Mouse (Mus musculus) intestine, postnatal 0 days (tissue): ENCODE data around the gene Dmac2. TPM values are rescaled to one million over a fixed set of nuclear protein-coding genes. Genes with fewer than 3 reads are reported as not detected.

ENCODE experiments used
- ATAC-seq: fragments of 200-750 bp; cut with Nextera tagmentation; 2 replicates; pipeline ENCODE4 v1.8.0; 2017; ENCODE audit warnings: mild to moderate bottlenecking, moderate TSS enrichment, moderate library complexity
- H3K27ac ChIP-seq: fragments of 300-500 bp; sonication (generic); 2 replicates; pipeline ENCODE4 v1.5.1; 2014; ENCODE audit warnings: mild to moderate bottlenecking, low read depth, low read length, moderate library complexity
- H3K27me3 ChIP-seq: fragments of 300-500 bp; sonication (generic); replicated peaks from 2 replicates; pipeline ENCODE4 v1.6.1; 2014; ENCODE audit warnings: low read length, mixed read lengths; ENCODE audit not compliant: control insufficient read depth, insufficient read depth
- H3K36me3 ChIP-seq: fragments of 300-500 bp; sonication (generic); 2 replicates; pipeline ENCODE4 v1.6.1; 2014; ENCODE audit warnings: mild to moderate bottlenecking, moderate library complexity; ENCODE audit not compliant: control insufficient read depth, insufficient read depth
- H3K4me1 ChIP-seq: fragments of 300-500 bp; sonication (generic); replicated peaks from 2 replicates; pipeline ENCODE4 v1.6.1; 2014; ENCODE audit warnings: antibody characterized with exemption, low read length, mixed read lengths; ENCODE audit not compliant: control insufficient read depth, insufficient read depth
- H3K4me2 ChIP-seq: fragments of 300-500 bp; sonication (generic); replicated peaks from 2 replicates; pipeline ENCODE4 v1.6.1; 2014; ENCODE audit warnings: low read depth, mild to moderate bottlenecking, moderate library complexity
- H3K4me3 ChIP-seq: fragments of 300-500 bp; sonication (generic); 2 replicates; pipeline ENCODE4 v1.5.1; 2014; ENCODE audit warnings: low read depth, low read length
- H3K9ac ChIP-seq: fragments of 300-500 bp; sonication (generic); 2 replicates; pipeline ENCODE4 v1.6.1; 2014; ENCODE audit warnings: mild to moderate bottlenecking, low read depth, low read length
- H3K9me3 ChIP-seq: fragments of 300-500 bp; sonication (generic); 2 replicates; pipeline ENCODE4 v1.6.1; 2016; ENCODE audit warnings: mixed run types; ENCODE audit not compliant: control insufficient read depth
- CTCF ChIP-seq: sonication (generic); IDR thresholded peaks from 2 replicates; pipeline ENCODE4 v1.5.1; 2016; ENCODE audit warnings: low read depth, mild to moderate bottlenecking, control low read depth, antibody characterized with exemption, moderate library complexity
- WGBS: fragments of 180-500 bp; shearing (Covaris S2); extraction: QIAGEN DNeasy Blood & Tissue Kit; methylation state at CpG from one replicate; pipeline ENCODE4 v1.1.7; 2014; 5-methylcytosine and 5-hydroxymethylcytosine counted together
- polyA plus RNA-seq: library from polyadenylated mRNA; unstranded; fragments of >200 nt; fragmentation: Nextera tagmentation; extraction: Ambion mirVana; gene quantifications from 2 replicates; pipeline ENCODE4 v1.2.1, GENCODE M21; 2015

Dmac2 gene
- polyA plus RNA-seq, 1 experiment from 2014 or later: 29.0 TPM

DNA sequence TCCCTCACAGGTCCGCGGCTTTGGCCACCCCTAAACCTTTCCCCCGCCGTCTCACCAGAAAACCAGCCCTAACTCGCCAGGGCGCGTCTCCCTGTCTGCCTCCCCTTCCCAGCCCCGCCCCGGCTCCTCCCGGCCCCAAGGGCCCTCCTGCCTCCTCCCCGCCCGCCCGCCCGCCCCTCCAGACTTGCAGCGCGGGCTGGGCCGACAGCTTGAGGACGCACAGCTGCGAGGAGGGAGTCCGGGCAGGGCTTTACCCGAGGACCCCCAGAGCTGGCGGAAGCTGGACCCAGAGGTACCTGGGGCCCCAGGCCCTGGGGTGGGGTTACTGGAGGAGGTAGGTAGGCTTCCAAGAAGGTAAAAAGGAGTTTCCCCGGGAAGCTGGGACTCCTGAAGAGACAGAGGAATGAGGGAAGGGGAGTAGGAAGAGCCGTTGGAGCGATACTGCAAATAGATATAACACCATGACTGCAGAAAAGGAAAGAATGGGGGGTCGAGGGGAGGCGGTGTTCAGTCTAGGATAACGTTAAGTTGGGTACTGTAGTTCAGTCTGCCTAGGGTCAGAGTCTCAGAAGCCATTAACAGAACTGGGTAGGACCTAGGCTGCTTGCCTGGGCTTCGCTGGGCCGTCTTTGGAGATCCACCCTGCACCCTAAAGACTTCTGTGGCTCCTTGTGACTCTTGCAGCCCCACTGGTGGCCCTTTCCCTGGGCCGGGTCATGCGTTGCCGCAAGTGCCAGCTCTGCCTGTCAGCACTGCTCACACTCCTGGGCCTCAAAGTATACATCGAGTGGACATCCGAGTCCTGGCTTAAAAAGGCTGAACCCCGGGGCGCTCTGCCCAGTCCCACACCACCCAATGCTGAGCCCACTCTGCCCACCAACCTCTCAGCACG is 8.5 kb downstream of the Dmac2 start:
- no peaks in the 10 kb centered on the region for H3K27me3 ChIP-seq
- peak overlapping the region; percentile 44 for H3K4me3 ChIP-seq
- peak; percentile 70 for ATAC-seq
- H3K36me3 ChIP-seq: peaks cover 49% of the 10 kb centered on the region
- H3K4me2 ChIP-seq: peak overlapping the region; percentile 70
- no peaks in the 10 kb centered on the region for H3K9me3 ChIP-seq
- H3K27ac ChIP-seq: peak overlapping the region; percentile 50; the same call in 1 of the 2 replicates
- WGBS: 19% methylated on average over 37 of the region's 38 CpGs
- peaks cover 7% of the 10 kb centered on the region; the same call in 1 of the 2 replicates for H3K4me1 ChIP-seq
- H3K9ac ChIP-seq: peak overlapping the region; percentile 31
- no peak for TF ChIP-seq CTCF

DNA sequence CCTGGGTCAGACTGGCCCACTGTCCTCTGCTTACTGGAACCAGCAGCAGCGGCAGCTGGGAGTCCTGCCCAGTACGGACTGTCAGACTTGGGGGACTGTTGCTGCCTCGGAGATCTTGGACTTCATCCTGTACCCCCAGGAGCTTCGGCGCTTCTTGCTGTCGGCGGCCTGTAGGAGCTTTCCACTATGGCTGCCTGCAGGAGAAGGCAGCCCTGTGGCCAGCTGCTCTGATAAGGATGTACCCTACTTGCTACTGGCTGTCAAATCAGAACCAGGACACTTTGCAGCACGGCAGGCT is 9.1 kb downstream of the Dmac2 start:
- Histone ChIP-seq H3K27me3 (no peaks in the 10 kb centered on the region), H3K36me3 (peaks cover 50% of the 10 kb centered on the region), H3K4me3 (no peak overlapping the region), H3K4me1 (peaks cover 7% of the 10 kb centered on the region; the same call in 1 of the 2 replicates), H3K4me2 (peak overlapping the region; percentile 70), H3K9me3 (no peaks in the 10 kb centered on the region), H3K27ac (no peak overlapping the region), H3K9ac (no peak overlapping the region)
- 71% methylated on average over 8 of the region's 8 CpGs for WGBS
- no peak for ATAC-seq
- TF ChIP-seq CTCF: no peak

DNA sequence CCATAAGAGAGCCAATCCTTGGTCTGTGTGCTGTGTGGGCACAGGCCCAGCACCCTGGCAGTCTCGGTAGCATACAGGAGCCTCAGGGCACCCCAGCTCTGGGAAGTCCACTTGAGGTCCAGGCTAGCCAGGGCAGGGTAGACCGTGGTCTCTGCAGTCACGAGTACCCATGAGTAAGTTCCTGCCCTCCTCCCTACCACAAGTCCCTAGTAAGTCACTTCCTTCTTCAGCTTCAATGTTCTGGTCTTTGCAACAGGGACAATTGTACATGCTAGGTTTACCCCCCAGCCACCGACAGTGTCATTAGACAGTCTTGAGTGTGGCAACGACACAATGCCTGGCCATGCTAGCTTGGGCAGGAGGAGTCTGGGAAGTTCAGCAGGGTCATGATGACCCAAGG is 13.5 kb downstream of the Dmac2 start:
- no peak overlapping the region for H3K4me3 ChIP-seq
- no peak for TF ChIP-seq CTCF
- H3K9me3 ChIP-seq: no peaks in the 10 kb centered on the region
- no peak for ATAC-seq
- H3K4me1 ChIP-seq: no peaks in the 10 kb centered on the region
- 85% methylated on average over 5 of the region's 5 CpGs for WGBS
- peaks cover 41% of the 10 kb centered on the region; the same call in 1 of the 2 replicates for H3K36me3 ChIP-seq
- no peak overlapping the region for H3K9ac ChIP-seq
- no peak overlapping the region for H3K4me2 ChIP-seq
- no peak overlapping the region for H3K27ac ChIP-seq
- no peaks in the 10 kb centered on the region for H3K27me3 ChIP-seq

DNA sequence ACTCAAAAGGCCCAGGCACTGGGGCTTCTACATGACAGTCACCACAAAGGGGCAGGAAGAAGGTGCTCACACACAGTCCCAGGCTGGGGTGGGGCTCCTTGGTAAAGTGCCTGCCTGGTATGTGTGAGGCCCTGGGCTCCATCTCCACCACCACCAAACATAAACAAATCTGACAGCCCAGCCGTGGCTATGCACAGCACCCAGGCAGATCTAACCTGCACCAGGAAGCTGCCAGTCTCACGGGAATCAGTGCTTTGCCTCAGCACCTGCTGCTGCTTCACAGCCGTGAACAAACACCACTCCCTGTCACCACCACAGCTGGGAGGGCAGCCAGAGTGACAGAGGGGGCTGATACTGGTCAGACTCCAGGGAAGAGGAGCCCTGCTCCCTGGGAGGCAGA is 17.2 kb downstream of the Dmac2 start:
- H3K36me3 ChIP-seq: peaks cover 49% of the 10 kb centered on the region; the same call in 1 of the 2 replicates
- no peaks in the 10 kb centered on the region for H3K9me3 ChIP-seq
- H3K27ac ChIP-seq: no peak overlapping the region
- ATAC-seq: no peak
- H3K4me2 ChIP-seq: no peak overlapping the region
- no peaks in the 10 kb centered on the region for H3K27me3 ChIP-seq
- WGBS: 32% methylated on average over 3 of the region's 3 CpGs
- no peak overlapping the region for H3K4me3 ChIP-seq
- H3K9ac ChIP-seq: no peak overlapping the region
- no peak for TF ChIP-seq CTCF
- H3K4me1 ChIP-seq: no peaks in the 10 kb centered on the region

DNA sequence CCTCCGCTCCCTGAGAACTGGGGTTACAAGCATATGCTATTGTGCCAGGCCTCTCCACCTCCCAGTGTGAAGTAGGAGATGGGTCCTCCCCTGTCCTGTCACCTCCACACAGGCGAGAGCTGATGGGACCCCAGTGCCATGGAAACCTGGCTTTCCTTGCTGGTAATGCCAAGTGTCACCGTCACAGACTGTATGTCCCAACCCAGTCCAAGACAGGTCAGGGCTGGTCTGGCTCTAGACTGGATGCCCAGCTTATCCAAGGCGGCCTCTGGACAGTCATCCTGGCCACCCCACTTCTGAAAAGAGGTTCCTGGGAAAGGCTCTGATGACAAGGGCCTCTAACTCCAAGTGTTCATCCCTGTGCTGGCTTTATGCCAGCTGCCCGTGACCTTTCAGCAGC is 17.9 kb downstream of the Dmac2 start:
- ATAC-seq: no peak
- TF ChIP-seq CTCF: no peak
- Histone ChIP-seq H3K4me3 (no peak overlapping the region), H3K9me3 (no peaks in the 10 kb centered on the region), H3K9ac (no peak overlapping the region), H3K4me2 (no peak overlapping the region), H3K27ac (no peak overlapping the region), H3K27me3 (no peaks in the 10 kb centered on the region), H3K4me1 (no peaks in the 10 kb centered on the region), H3K36me3 (peaks cover 46% of the 10 kb centered on the region; the same call in 1 of the 2 replicates)
- 94% methylated on average over 5 of the region's 5 CpGs for WGBS

DNA sequence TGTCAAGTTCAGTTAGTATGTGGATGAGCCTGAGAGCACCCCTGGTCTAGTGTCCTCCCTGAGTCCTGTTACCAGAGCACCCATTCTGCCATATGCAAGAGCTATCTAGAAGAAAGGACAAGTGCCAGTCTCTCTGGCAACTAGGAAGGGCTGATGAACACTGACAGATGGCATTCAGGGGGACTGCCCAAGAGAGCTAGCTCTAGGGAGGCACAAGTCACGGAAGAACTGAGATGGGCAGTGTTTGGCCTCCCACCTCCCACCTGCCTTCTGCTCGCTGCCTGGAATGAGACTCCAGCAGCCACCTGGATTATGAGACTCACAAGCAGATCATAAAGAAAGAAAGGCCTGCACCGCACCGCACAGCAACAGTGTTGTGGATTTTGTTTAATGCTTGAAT is 20.5 kb downstream of the Dmac2 start:
- no peak for ATAC-seq

More for the DNA sequence above, 20.5 kb downstream of the Dmac2 start:
- 93% methylated on average over 4 of the region's 4 CpGs for WGBS
- no peaks in the 10 kb centered on the region for H3K4me1 ChIP-seq
- H3K9ac ChIP-seq: no peak overlapping the region
- no peak overlapping the region for H3K27ac ChIP-seq
- no peaks in the 10 kb centered on the region for H3K9me3 ChIP-seq
- H3K4me2 ChIP-seq: no peak overlapping the region
- H3K27me3 ChIP-seq: no peaks in the 10 kb centered on the region
- TF ChIP-seq CTCF: no peak
- H3K4me3 ChIP-seq: no peak overlapping the region
- H3K36me3 ChIP-seq: peaks cover 34% of the 10 kb centered on the region; the same call in 1 of the 2 replicates
